16 mouse cellular contexts compared by ENCODE assay signal in genomic region chr9:69349537-69349936, GRCm38 (mm10).
"Had no signal": no experiment of that assay in that cellular context is flagged by ENCODE, and none has a peak within 500 bp of the region (broad histone marks: within the 10 kb centered on the region; RNA-seq: fewer than 3 reads in every experiment).

No protein-coding gene starts in this region.

- H3K9ac ChIP-seq: lung, embryonic 15.5 days; midbrain, embryonic 13.5 days; midbrain, embryonic 15.5 days; neural tube, embryonic 12.5 days; stomach, embryonic 15.5 days had no signal

- H3K4me2 ChIP-seq: lung, embryonic 15.5 days; midbrain, embryonic 11.5 days; midbrain, embryonic 13.5 days; midbrain, embryonic 15.5 days; neural tube, embryonic 12.5 days; stomach, embryonic 15.5 days had no signal

- H3K36me3 ChIP-seq: lung, embryonic 15.5 days; midbrain, embryonic 13.5 days; midbrain, embryonic 15.5 days; neural tube, embryonic 12.5 days; stomach, embryonic 15.5 days had no signal

- H3K27ac ChIP-seq: lung, embryonic 15.5 days; macrophage; midbrain, embryonic 13.5 days; midbrain, embryonic 15.5 days; neural tube, embryonic 12.5 days; stomach, embryonic 15.5 days; stomach, postnatal 0 days had no signal

- H3K9me3 ChIP-seq: lung, embryonic 15.5 days; midbrain, embryonic 13.5 days; midbrain, embryonic 15.5 days; neural tube, embryonic 12.5 days; stomach, embryonic 15.5 days had no signal

- H3K27me3 ChIP-seq: lung, embryonic 15.5 days; midbrain, embryonic 13.5 days; midbrain, embryonic 15.5 days; neural tube, embryonic 12.5 days; stomach, embryonic 15.5 days had no signal

- DNase-seq: lung, adult 18-20 months; lung, postnatal 14 days; lung, postnatal 36 days; right cerebral cortex, postnatal 14 days; thymus, adult 2 months; thymus, postnatal 25 days; thymus, postnatal 4 days had no signal

- H3K4me3 ChIP-seq: lung, embryonic 15.5 days; megakaryocyte, embryonic 14.5 days; midbrain, embryonic 13.5 days; midbrain, embryonic 15.5 days; neural tube, embryonic 12.5 days; stomach, embryonic 15.5 days had no signal

- H3K4me1 ChIP-seq: lung, embryonic 15.5 days; megakaryocyte, embryonic 14.5 days; neural tube, embryonic 12.5 days; stomach, embryonic 15.5 days had no signal
